Mouse (Mus musculus): Measurements from ENCODE around the gene Cxcl2. TPM values are rescaled to one million over a fixed set of nuclear protein-coding genes. Genes with fewer than 3 reads are reported as not detected.

Gene Cxcl2
- polyA plus RNA-seq, 1 experiment from 2014 or later, result not detected

DNA sequence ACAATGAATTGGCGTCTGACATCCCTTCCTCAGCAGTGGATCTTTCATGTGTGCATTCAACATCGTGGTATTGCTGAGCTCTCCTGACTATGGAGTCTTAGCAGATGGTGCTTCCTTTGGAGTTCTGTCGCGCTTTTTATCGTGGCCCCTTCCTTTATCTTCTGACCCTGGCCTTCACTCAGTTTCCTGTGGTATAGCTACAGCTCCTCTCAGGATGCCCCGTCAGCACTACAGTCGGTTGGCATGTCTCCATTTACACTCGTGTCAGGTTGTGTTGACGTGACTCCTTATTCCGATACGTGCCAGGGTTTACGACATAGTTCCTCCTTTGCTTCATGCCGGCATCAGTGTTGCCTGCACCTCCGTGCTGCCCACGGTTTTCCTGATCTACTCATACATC, 45.8 kb downstream of the Cxcl2 start:
- Histone ChIP-seq H3K36me3 (no peaks in the 10 kb centered on the region), H3K4me1 (peaks cover 33% of the 10 kb centered on the region), H3K27ac (no peak overlapping the region), H3K4me2 (peak overlapping the region; percentile 31; the same call in 1 of the 2 replicates), H3K9ac (no peak overlapping the region), H3K4me3 (no peak overlapping the region; the same call in 1 of the 2 replicates), H3K27me3 (replicated peaks) (no peaks in the 10 kb centered on the region), H3K9me3 (replicated peaks) (no peaks in the 10 kb centered on the region)
- peak; percentile 52; the same call in 1 of the 2 replicates for ATAC-seq
- 31% methylated on average over 15 of the region's 15 CpGs for WGBS (ENCODE audit: insufficient replicate concordance)

DNA sequence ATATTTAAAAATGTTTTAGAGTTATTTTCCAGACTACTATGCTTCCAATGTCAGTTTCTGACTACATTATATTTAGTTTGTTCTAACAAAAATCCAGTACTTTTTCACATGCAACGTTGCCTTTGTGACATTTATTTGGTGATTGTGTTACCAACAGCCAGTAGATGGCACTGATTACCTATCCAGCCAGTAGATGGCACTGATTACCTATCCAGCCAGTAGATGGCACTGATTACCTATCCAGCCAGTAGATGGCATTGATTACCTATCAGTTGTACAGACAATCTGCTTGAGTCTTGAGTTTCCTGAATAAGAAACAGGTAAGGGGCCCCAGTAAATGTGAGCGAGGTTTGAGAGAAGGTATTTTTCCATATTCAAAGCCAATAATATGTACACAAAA, 47.8 kb downstream of the Cxcl2 start:
- Histone ChIP-seq H3K4me3 (no peak overlapping the region), H3K4me1 (peaks cover 17% of the 10 kb centered on the region), H3K9ac (no peak overlapping the region), H3K36me3 (no peaks in the 10 kb centered on the region), H3K27me3 (replicated peaks) (no peaks in the 10 kb centered on the region), H3K9me3 (replicated peaks) (no peaks in the 10 kb centered on the region), H3K27ac (no peak overlapping the region), H3K4me2 (no peak overlapping the region)
- no peak for ATAC-seq
- WGBS (ENCODE audit: insufficient replicate concordance), result 39% methylated on average over 2 of the region's 2 CpGs

GRCm38 (mm10) chr5:90952731-90953481, 49.2 kb downstream of the Cxcl2 start:
- Histone ChIP-seq H3K27ac (no peak overlapping the region), H3K9ac (no peak overlapping the region), H3K4me3 (no peak overlapping the region), H3K27me3 (replicated peaks) (no peaks in the 10 kb centered on the region), H3K36me3 (no peaks in the 10 kb centered on the region), H3K4me1 (peaks cover 6% of the 10 kb centered on the region; the same call in 1 of the 2 replicates), H3K9me3 (replicated peaks) (no peaks in the 10 kb centered on the region), H3K4me2 (no peak overlapping the region)
- no peak for ATAC-seq
- WGBS (ENCODE audit: insufficient replicate concordance), result 62% methylated on average over 8 of the region's 8 CpGs

Other genes with a start within 250 kb of the Cxcl2 start
- 1.3 and 1.5 TPM in 2 replicates for gene Cxcl5, start 144.5 kb upstream of the Cxcl2 start, polyA plus RNA-seq (2016; fragmentation: Nextera tagmentation; extraction: Ambion mirVana)
- gene Ppbp, start 135.4 kb upstream of the Cxcl2 start, polyA plus RNA-seq (2016; fragmentation: Nextera tagmentation; extraction: Ambion mirVana), result 164 and 174 TPM in 2 replicates
- gene Pf4, start 131.4 kb upstream of the Cxcl2 start, polyA plus RNA-seq (2016; fragmentation: Nextera tagmentation; extraction: Ambion mirVana), result 746 and 863 TPM in 2 replicates
- not detected in 2 replicates for gene Cxcl3, start 117.8 kb upstream of the Cxcl2 start, polyA plus RNA-seq (2016; fragmentation: Nextera tagmentation; extraction: Ambion mirVana)
- not detected in 2 replicates for gene Cxcl15, start 109.3 kb upstream of the Cxcl2 start, polyA plus RNA-seq (2016; fragmentation: Nextera tagmentation; extraction: Ambion mirVana)
- 0.21 and 0.24 TPM in 2 replicates for gene Cxcl1, start 12.6 kb upstream of the Cxcl2 start, polyA plus RNA-seq (2016; fragmentation: Nextera tagmentation; extraction: Ambion mirVana)
- gene Mthfd2l, start 27.2 kb downstream of the Cxcl2 start, polyA plus RNA-seq (2016; fragmentation: Nextera tagmentation; extraction: Ambion mirVana), result 11.4 and 13.9 TPM in 2 replicates
- 0.07 TPM in 1 of 2 replicates, not detected in the other for gene Epgn, start 123.6 kb downstream of the Cxcl2 start, polyA plus RNA-seq (2016; fragmentation: Nextera tagmentation; extraction: Ambion mirVana)
- 0.08 and 0.14 TPM in 2 replicates for gene Ereg, start 170.8 kb downstream of the Cxcl2 start, polyA plus RNA-seq (2016; fragmentation: Nextera tagmentation; extraction: Ambion mirVana)
- gene Areg, start 235.7 kb downstream of the Cxcl2 start, polyA plus RNA-seq (2016; fragmentation: Nextera tagmentation; extraction: Ambion mirVana), result not detected in 2 replicates

Data from liver, embryonic 12.5 days (tissue).